Mouse (Mus musculus) spleen, adult 2 months (tissue): ENCODE measurements around the gene Klf4.

Experiments
- CTCF ChIP-seq: fragments of 200-500 bp; IDR thresholded peaks from 2 replicates; pipeline ENCODE4 v1.5.1; 2011; ENCODE audit warnings: mild to moderate bottlenecking, inconsistent platforms; ENCODE audit not compliant: insufficient read depth, insufficient read length, insufficient replicate concordance; ENCODE audit errors: extremely low read depth
- POLR2A ChIP-seq: fragments of 200-500 bp; IDR thresholded peaks from 2 replicates; pipeline ENCODE4 v1.6.1; 2011; ENCODE audit warnings: low read depth, low read length, inconsistent platforms

DNA sequence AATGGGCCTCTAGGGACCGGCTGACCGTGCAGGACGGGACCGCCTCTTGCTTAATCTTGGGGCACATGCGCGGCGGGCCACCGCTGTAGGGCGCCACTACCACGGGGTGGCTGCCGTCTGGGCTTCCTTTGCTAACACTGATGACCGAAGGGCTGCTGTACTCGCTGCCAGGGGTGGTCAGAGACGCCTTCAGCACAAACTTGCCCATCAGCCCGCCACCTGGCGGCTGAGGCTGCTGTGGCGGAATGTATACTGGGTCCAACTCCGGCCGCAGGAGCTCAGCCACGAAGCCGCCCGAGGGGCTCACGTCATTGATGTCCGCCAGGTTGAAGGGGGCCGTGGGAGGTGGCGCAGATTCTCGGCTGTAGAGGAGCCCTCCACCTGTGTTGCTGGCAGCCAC is 2.0 kb downstream of the Klf4 start:
- TF ChIP-seq CTCF (peak; percentile 72), POLR2A (no peak)
